Mouse (Mus musculus) large intestine, adult 2 months (tissue): ENCODE results near the gene Prkcz. TPM values are rescaled to one million over a fixed set of nuclear protein-coding genes. Genes with fewer than 3 reads are reported as not detected.
"Not testable (repeated sequence)": the region's sequence is repeated elsewhere in the genome, so short reads cannot be mapped to it uniquely, and the experiment has no call there.

ENCODE experiments used
- DNase-seq: peaks from one replicate; pipeline ENCODE4 v3.0.0-alpha.2; 2012; ENCODE audit warnings: low read depth, low spot score
- WGBS: fragments of 180-500 bp; shearing (Covaris S2); methylation state at CpG from one replicate; pipeline ENCODE4 v1.1.7; 2018; 5-methylcytosine and 5-hydroxymethylcytosine counted together
- polyA plus RNA-seq: library from polyadenylated mRNA; depleted of rRNA; stranded (reverse); fragments of >200 nt; gene quantifications from 2 replicates; pipeline ENCODE4 v1.2.3, GENCODE M21; 2012

Prkcz gene
- polyA plus RNA-seq, 1 experiment: 81.5 TPM

- DNase-seq: no peak
- 82% methylated on average over 6 of the region's 6 CpGs for WGBS
Measured at GRCm38 (mm10) chr4:155252253-155252652, 108.9 kb downstream of the Prkcz start.

DNA sequence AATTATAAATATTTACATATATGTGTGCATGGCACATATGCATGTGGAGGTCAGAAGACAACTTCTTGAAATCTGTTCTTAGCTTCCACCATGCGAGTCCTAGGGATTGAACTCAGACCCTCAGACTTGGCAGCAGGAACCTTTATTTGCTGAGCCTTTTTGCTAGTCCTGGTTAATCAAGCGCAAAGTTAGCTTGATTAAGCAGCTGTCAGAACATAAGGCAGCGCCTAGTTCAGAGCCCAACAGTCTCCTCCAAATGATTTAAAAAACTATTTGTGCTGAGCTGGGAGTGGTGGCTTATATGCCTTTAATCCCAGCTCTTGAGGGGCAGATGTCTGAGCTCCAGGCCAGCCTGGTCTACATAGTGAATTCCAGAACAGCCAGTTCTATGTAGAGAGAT, 110.0 kb downstream of the Prkcz start:
- WGBS: 77% methylated on average over 3 of the region's 3 CpGs
- DNase-seq: no peak

DNA sequence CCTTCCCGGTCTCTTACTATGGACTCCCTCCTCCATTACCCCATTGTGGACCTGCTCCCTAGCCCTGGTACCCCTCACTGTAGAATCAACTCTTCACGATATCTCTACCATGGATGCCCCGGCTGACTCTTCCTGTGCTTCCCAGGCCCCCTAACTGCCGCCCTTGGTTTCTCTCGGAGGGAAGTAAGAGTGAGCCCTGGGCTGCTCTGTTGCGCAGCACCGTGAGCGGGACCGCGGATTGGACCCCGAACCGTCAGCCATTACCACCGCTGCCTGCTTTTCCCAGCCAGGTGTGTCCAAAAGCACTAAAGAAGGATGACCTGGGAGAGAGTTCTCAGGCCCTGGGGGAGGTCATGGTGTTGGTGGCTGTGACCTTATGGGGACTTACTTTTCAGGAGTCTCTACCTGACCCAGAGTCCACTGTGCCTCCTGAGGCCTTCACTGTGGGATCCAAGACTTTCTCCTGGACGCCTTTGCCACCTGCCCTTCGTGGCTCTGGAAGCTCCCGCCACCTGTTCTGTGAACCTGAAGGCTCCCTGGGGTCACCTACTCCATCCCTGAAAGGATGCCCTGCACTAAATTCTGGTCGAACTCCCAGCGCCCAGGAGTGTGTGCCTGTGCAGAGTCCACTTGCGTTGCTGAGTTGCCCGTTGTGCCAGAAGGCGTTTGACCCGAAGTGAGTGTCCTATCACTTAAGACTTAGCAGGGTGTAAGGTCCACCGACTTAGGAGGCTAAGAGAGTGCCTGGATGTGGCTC, 110.6 kb downstream of the Prkcz start:
- WGBS: 10% methylated on average over 23 of the region's 23 CpGs
- no peak for DNase-seq

DNA sequence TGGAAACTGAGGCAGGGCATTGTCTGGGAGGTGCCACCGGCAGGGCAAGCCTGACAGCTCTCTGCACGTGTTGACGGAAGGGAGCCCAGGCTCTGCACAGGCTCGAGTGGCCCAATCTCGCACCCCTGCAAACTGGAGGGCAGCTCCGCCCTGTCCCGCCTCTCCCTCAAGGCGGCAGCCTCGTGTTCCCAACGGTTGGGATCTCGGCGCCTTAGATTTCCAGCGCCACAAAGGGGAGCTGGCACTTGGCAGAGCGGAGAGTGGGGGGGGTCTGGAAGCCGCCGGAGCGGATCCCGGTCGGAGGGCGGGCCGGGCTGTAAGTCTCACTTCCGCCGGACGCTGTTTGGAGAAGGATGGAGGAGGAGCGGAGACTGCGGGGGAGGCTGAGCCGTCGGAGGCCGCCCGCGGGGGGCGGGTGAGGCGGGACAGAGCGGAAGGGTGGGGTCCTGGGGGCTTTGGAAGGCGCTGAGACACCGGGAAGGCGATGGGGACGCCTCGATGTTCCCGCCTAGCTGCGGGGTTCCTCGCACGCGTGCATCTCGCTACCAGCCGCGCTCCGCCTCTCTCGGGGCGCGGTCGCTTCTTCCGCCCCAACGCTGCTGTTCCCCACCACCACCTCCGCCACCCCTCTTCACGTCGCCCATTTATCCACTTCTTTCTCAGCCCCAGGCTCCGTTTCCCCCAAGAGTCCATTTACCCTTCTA, 111.4 kb downstream of the Prkcz start, which contains the start of gene Faap20:
Gene Faap20 (plus strand): TSS at position 155 of the 704 bp plus-strand sequence.
- WGBS: under 1% methylated on average over 57 of the region's 58 CpGs
- DNase-seq: no peak

DNA sequence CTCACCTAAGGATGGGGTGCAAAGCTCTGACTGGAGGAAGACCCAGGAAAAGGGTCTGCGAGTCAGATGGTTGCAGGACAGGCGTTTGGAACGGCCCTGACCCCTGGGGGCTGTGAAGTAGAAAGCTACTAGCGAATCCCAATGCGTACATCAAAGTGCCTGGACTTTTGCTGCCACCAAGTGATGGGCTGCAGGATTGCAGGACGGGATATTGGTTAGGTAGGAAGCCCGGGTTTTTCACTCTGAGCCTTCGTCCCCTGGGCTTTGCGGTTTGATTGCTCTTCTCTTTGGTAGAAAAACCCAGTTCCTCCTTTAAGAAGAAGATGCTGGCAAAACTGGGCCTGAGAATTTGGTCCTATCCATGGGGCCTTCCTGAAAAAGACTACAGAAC, 111.9 kb downstream of the Prkcz start:
- DNase-seq: peak; percentile 92

GRCm38 (mm10) chr4:155248054-155248453, 113.1 kb downstream of the Prkcz start:
- WGBS: 86% methylated on average over 3 of the region's 3 CpGs

More for the DNA sequence above, 111.9 kb downstream of the Prkcz start:
- under 1% methylated on average over 9 of the region's 9 CpGs for WGBS

DNA sequence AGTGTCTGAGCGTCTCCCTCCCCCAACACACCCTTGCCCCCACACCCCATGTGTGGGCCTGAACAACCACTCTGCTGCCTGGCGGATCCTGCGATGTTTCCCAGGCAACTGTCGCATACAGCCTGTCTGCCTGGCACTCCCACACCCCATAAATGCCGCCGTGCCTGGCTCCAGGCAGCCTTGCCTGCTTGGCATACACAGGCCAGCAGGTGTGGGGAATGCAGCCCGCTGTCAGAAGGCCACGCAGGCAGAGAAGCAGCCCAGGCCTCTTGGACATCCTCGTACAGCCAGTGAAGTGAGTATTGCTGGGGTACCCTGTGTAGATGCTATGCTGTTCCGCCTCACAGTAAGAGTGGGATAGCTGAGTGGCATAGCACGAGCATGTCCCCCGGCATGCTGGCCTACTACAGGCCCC, 114.5 kb downstream of the Prkcz start:
- no peak for DNase-seq
- WGBS: 41% methylated on average over 12 of the region's 12 CpGs

More at GRCm38 (mm10) chr4:155248054-155248453, 113.1 kb downstream of the Prkcz start:
- not testable (repeated sequence) for DNase-seq

DNA sequence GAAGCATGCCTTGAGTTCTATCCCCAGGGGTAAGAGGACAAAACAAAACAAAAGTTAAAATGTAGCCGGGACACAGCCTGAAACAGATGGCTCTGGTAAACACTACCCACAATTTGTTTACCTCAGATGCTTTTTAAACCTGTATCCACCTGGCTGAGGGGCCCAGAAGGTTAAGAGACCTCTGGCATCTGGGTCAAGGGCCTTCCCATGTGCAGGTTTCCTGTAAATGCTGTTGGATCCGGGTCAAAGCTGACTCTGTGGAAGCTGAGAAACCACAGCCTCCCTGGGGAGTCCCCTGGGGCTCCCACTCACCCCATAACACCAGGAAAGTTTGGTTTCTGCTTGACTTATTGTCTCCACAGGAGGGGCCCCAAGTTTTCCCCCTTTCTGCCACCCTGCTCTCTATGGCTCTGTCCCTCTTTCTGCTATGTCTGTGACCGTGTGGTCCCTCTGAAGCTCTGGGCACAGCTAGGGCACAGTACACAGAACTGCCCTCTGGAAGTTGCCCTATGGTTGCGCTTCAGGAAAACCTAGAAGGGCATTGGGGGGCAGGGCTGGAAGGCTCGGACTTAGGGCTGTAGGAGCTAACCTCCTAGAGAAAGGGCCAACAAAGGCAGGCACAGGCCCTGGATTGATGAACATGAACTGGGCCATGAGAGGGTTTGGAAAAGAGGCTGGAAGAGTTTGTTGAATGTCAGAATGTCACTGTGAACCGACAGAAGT, 115.2 kb downstream of the Prkcz start:
- DNase-seq: no peak
- WGBS: 55% methylated on average over 6 of the region's 6 CpGs

DNA sequence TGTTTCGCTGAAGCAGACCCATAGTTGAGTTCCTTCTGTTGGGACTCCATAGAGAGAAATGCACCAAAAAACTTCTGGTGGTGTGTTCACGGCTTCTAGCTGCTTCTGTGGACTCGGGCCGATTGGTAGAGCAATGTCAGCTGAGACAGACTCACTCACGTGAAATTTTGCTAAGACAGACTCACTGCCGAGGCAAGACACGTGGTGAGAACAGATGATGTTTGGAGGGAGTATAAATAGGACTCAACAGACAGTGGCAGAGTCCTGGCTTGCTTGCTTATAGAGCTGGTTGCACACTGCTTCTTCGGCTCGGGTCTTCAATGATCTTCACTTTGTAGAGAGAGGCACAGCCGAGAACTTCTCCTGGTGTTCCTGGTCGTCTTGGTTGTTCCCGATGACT, 117.9 kb downstream of the Prkcz start:
- DNase-seq: no peak
- WGBS: 89% methylated on average over 12 of the region's 12 CpGs

DNA sequence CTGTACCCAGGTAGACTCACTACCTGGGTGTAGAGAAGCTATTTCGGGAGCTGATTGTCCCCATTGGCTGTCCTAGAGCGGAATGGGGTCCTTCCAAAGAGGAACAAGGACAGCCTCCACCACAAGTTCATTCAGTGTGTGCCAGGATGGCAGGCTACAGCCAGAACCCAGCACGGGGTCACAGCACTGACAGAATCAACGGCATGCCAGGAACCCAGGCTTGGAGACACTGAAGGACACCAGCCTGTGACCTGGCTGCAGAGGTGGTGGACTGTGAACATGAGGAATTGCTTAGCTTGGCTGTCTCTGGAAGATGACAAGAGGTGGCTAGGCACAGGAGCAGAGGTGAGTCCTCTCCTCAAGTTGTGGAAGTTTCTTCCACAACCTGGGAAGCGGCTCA, 118.9 kb downstream of the Prkcz start:
- 93% methylated on average over 5 of the region's 5 CpGs for WGBS
- no peak for DNase-seq

- no peak for DNase-seq
- WGBS: 52% methylated on average over 9 of the region's 9 CpGs
Measured at GRCm38 (mm10) chr4:155241789-155242188, 119.4 kb downstream of the Prkcz start.

DNA sequence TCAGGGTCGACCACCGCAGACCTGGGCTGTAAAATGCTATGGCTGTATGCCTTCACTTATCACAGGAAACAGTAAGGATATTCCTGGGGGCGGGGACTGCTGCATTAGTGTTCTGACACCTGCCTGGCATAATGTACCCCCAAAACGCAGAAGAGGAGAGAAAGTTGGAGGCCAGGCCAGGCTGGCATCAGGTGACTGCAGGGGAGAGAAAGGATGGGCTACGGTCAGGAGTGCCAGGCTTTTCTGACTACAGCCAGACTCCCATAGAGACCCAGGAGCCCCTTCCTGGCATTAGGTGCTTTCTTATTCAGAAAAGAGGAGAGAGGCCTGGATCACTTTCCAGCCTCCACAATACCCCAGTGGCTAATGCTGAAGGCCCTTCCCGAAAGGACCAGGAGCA, 121.7 kb downstream of the Prkcz start:
- DNase-seq: no peak
- 63% methylated on average over 6 of the region's 6 CpGs for WGBS

GRCm38 (mm10) chr4:155238276-155238675, 122.9 kb downstream of the Prkcz start:
- 9% methylated on average over 5 of the region's 5 CpGs for WGBS
- DNase-seq: no peak

- WGBS: 86% methylated on average over 12 of the region's 12 CpGs
- no peak for DNase-seq
Measured at GRCm38 (mm10) chr4:155236737-155237385, 124.3 kb downstream of the Prkcz start.

DNA sequence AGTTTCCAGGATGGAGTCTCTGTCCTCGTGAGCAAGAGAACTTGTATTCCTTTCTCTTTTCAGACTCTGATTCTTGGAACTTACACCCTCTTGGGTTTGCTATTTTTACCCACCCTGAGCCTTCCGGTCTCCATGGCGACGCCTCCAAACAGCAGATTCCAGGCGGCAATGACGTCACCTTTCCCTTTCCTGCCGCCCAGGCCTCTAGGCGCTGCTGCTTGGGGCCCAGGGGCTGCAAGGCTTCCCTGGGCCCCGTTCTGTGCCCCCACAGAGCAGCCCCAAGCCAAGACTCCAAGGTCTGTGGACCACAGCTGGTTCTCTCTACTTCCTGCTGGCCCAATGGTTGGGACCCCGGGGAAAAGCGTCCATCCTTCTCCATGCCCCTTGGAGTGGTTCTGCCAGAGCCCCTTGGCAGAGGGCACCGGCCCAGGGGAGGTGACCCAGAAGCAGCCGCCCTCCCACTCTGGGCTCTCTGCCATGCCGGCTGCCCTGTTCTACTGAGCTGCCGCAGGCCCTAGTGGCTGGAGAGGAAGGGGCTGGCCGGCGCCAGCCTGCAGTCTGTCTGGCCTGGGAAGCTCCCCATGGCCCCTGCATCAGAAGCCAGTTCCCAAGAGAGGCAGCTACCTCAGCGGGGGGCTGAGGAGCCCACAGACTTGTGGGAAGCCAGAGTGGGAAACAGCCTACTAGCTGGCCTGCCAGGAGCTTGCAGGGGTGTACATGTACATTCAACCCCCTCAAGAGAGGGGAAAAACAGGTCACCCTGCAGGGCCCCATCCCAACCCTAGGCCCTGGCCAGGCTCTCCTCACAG, 125.6 kb downstream of the Prkcz start:
- WGBS: 18% methylated on average over 18 of the region's 18 CpGs
- DNase-seq: no peak

DNA sequence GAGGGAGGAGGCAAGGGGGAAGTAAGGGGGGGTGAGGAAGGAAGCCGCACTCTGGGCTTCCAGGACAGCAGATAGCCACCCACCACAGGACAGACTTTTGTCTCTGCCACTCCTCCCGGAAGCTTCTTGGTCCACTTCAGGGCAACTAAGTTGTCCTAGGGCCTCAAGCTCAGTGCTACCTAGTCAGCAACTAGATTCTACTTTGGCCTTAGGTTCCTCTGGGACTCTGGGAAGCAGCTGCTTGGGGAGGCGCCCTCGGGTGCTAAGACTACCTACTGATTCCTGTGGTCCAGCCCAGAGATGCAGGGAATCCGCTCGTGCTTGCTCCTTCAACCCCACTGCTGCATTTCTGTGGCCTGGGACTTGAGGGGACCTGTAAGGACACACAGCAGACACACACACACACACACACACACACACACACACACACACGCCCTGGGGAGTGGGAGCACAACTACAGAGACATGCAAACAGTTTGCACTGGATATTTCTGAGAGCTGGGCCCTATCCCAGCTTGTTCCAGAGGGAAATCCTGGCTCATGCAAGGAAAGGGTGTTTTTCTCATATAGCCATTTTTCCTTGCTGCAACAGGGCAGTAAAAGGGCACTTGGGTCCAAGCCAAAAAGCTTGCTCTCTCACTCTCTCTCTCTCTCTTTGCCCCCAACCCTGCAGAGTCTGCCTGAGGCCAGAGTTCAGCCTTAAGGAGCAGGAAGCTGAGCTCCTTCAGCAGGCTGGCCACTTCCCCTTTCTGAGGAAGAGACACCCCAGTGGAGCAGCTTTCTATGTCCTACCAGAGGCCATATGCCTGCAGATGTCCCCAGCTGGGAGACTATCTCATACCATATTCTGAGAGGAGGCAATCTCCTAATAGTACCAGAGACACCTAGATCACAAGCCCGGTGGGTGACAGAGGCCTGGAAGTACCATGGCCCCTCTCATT, 126.5 kb downstream of the Prkcz start:
- 30% methylated on average over 8 of the region's 8 CpGs for WGBS
- no peak for DNase-seq

DNA sequence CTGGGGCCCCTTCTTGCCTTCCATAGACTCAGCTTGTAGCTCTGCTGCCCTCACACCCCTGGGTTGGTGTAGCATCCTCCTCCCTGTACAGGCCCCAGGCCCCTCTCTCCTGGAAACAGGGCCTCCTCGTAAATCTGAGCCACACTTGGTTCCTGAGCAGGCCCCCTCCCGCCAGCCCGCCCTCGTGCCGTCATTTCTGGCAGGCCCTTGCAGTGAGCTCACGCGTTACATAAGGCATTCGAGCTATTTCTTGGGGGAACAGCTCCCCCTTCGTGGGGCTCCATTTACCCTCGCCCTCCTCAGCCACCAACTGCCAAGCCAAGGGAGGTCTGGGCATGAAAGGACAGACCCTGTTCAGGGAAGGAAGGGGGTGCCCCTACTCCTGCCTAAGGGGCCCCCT, 127.3 kb downstream of the Prkcz start:
- WGBS: 65% methylated on average over 10 of the region's 10 CpGs
- DNase-seq: no peak

GRCm38 (mm10) chr4:155228461-155228860, 132.7 kb downstream of the Prkcz start:
- no peak for DNase-seq
- 58% methylated on average over 5 of the region's 5 CpGs for WGBS
